Mouse (Mus musculus): ENCODE data around the gene Wdr11. TPM values are rescaled to one million over a fixed set of nuclear protein-coding genes. Genes with fewer than 3 reads are reported as not detected.

Wdr11 gene
- polyA plus RNA-seq, 1 experiment from 2014 or later: 15.3 TPM

DNA sequence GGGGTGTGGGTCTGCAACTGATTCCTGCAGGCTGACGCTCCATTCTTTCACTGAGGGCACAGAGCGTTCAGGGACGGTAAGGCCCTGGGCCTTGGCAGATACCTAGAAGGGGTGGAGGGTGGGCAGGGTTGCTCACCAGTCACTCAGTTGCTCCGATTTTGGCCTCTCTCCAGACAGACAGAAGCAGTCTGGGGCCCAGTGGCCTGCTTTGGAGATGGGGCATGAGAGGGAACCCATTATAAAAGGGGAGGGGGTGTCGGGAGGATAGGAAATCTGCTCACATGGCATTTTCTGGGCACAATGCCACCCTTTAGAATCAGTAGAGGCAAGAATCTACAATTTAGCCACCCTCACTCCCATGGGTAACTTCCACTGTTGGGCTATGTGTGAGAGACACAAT is 59.1 kb downstream of the Wdr11 start:
- WGBS: 91% methylated on average over 5 of the region's 5 CpGs
- ATAC-seq: no peak
- Histone ChIP-seq H3K27me3 (replicated peaks; ENCODE audit: control insufficient read depth, insufficient read depth, low read length) (no peaks in the 10 kb centered on the region), H3K4me2 (replicated peaks; ENCODE audit: low read depth) (no peak overlapping the region), H3K27ac (ENCODE audit: low read depth, low read length) (no peak overlapping the region), H3K9me3 (ENCODE audit: control insufficient read depth) (no peaks in the 10 kb centered on the region), H3K4me1 (replicated peaks; ENCODE audit: control insufficient read depth, insufficient read depth, low read length) (no peaks in the 10 kb centered on the region), H3K4me3 (ENCODE audit: low read depth, low read length) (no peak overlapping the region), H3K9ac (ENCODE audit: low read depth, low read length) (no peak overlapping the region), H3K36me3 (ENCODE audit: control insufficient read depth, insufficient read depth) (no peaks in the 10 kb centered on the region)
- TF ChIP-seq CTCF (IDR thresholded peaks at IDR 0.05; ENCODE audit: low read depth): no peak

DNA sequence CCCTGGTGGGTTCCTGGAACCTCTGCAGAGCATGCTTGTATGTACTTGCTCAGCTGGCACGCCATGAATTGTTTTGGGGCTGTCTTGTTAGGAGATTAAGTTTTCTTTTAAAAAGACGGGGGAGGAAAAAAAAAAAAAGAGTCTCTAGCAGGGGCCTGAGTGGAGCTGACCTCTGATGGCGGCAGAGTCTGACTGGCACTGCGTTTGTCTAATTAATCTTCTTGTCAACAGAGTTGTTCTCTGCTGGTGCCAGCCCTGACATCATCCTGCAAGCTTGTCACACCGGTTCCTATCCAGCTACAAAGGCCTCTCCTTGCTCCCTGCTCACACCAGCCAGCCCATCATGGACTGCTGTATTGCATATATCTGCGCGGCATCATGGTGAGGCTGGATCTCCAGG is 60.1 kb downstream of the Wdr11 start:
- no peak overlapping the region for H3K9ac ChIP-seq (ENCODE audit: low read depth, low read length)
- H3K4me3 ChIP-seq (ENCODE audit: low read depth, low read length): no peak overlapping the region
- H3K36me3 ChIP-seq (ENCODE audit: control insufficient read depth, insufficient read depth): no peaks in the 10 kb centered on the region
- H3K27ac ChIP-seq (ENCODE audit: low read depth, low read length): no peak overlapping the region
- no peak for ATAC-seq
- H3K9me3 ChIP-seq (ENCODE audit: control insufficient read depth): no peaks in the 10 kb centered on the region
- no peak for TF ChIP-seq CTCF (IDR thresholded peaks at IDR 0.05; ENCODE audit: low read depth)
- no peaks in the 10 kb centered on the region for H3K4me1 ChIP-seq (replicated peaks; ENCODE audit: control insufficient read depth, insufficient read depth, low read length)
- H3K27me3 ChIP-seq (replicated peaks; ENCODE audit: control insufficient read depth, insufficient read depth, low read length): no peaks in the 10 kb centered on the region
- 48% methylated on average over 7 of the region's 7 CpGs for WGBS
- H3K4me2 ChIP-seq (replicated peaks; ENCODE audit: low read depth): no peak overlapping the region

DNA sequence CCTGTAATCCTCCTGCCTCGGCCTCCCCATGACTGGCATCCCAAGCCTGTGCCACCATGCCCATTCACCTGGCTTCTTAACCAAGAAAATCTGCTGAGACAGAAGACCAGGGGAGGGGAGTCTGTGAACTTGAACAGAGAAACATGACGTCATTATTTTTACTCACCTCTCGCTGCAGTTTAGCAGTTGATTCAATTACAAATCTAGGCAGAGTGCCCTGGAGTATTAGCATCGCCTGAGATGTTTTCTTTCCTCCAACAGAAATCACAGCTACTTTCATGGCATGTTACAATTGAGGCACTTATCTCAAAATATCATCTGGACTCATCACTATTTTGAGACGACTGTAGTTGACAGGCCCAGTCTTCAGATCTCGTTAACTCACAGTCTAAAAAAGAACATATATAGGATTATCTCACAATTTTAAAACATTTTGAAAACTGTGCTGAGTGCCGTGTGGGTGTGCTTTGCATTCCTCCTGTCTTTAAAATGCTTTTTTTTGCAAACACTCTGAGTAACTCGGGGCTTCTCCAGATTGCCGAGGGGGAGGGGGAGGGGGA is 61.3 kb downstream of the Wdr11 start:
- H3K27me3 ChIP-seq (replicated peaks; ENCODE audit: control insufficient read depth, insufficient read depth, low read length): no peaks in the 10 kb centered on the region
- no peak overlapping the region for H3K9ac ChIP-seq (ENCODE audit: low read depth, low read length)
- no peak overlapping the region for H3K4me2 ChIP-seq (replicated peaks; ENCODE audit: low read depth)
- 59% methylated on average over 9 of the region's 9 CpGs for WGBS
- H3K27ac ChIP-seq (ENCODE audit: low read depth, low read length): no peak overlapping the region
- no peaks in the 10 kb centered on the region for H3K36me3 ChIP-seq (ENCODE audit: control insufficient read depth, insufficient read depth)
- H3K4me1 ChIP-seq (replicated peaks; ENCODE audit: control insufficient read depth, insufficient read depth, low read length): no peaks in the 10 kb centered on the region
- no peak for TF ChIP-seq CTCF (IDR thresholded peaks at IDR 0.05; ENCODE audit: low read depth)
- ATAC-seq: no peak
- no peaks in the 10 kb centered on the region for H3K9me3 ChIP-seq (ENCODE audit: control insufficient read depth)
- no peak overlapping the region for H3K4me3 ChIP-seq (ENCODE audit: low read depth, low read length)

DNA sequence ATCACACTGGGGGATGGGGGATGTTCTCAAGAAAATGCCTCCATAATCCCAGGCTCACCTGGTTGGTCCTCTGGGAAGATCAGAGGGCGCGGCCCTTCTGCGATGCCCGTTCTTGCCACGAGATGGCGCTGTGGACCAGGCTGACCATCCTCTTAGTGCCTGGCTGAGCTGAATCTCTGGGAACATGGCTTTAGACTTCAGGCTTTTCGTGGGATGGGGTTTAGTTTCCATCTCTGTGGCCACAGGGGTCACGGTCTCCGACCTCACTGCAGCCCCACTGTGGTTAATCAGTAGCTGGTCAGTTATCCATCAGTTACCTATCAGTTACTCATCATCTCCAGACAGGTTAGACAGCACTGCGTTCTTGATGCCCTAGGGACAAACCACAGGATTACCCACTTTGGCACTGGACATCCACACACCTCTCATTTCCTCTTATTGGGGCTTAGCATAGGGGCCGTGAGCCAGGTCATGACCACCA is 62.2 kb downstream of the Wdr11 start:
- WGBS: 9% methylated on average over 11 of the region's 11 CpGs
- peak; percentile 100 for TF ChIP-seq CTCF (IDR thresholded peaks at IDR 0.05; ENCODE audit: low read depth)
- no peaks in the 10 kb centered on the region for H3K36me3 ChIP-seq (ENCODE audit: control insufficient read depth, insufficient read depth)
- no peaks in the 10 kb centered on the region for H3K27me3 ChIP-seq (replicated peaks; ENCODE audit: control insufficient read depth, insufficient read depth, low read length)
- no peak overlapping the region for H3K27ac ChIP-seq (ENCODE audit: low read depth, low read length)
- ATAC-seq: peak; percentile 56; the same call in 1 of the 2 replicates
- H3K4me2 ChIP-seq (replicated peaks; ENCODE audit: low read depth): no peak overlapping the region
- no peaks in the 10 kb centered on the region for H3K9me3 ChIP-seq (ENCODE audit: control insufficient read depth)
- H3K4me3 ChIP-seq (ENCODE audit: low read depth, low read length): no peak overlapping the region
- H3K9ac ChIP-seq (ENCODE audit: low read depth, low read length): no peak overlapping the region
- no peaks in the 10 kb centered on the region for H3K4me1 ChIP-seq (replicated peaks; ENCODE audit: control insufficient read depth, insufficient read depth, low read length)

DNA sequence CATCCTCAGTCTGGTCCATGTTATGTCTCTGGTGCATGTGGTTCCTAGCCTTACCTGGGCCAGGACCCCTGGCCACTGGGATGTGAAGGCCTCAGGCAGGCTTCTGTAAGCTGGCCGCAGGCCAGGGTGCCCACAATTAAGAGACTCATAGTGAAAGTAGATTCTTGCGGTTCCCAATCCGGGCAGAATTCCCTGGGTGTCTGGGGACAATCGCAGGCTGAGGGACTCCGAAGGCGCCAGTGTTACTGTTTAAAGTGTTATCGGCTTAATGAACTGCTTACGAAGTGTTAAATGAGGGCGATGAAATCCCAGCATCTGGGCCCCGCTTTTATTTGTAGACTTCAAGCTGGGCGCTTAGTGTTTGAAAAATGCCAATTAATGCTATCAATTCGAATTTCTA is 63.3 kb downstream of the Wdr11 start:
- Histone ChIP-seq H3K27ac (ENCODE audit: low read depth, low read length) (no peak overlapping the region), H3K4me2 (replicated peaks; ENCODE audit: low read depth) (no peak overlapping the region), H3K9ac (ENCODE audit: low read depth, low read length) (no peak overlapping the region), H3K27me3 (replicated peaks; ENCODE audit: control insufficient read depth, insufficient read depth, low read length) (no peaks in the 10 kb centered on the region), H3K9me3 (ENCODE audit: control insufficient read depth) (no peaks in the 10 kb centered on the region), H3K36me3 (ENCODE audit: control insufficient read depth, insufficient read depth) (no peaks in the 10 kb centered on the region), H3K4me1 (replicated peaks; ENCODE audit: control insufficient read depth, insufficient read depth, low read length) (no peaks in the 10 kb centered on the region), H3K4me3 (ENCODE audit: low read depth, low read length) (no peak overlapping the region)
- 80% methylated on average over 12 of the region's 12 CpGs for WGBS
- TF ChIP-seq CTCF (IDR thresholded peaks at IDR 0.05; ENCODE audit: low read depth): no peak
- ATAC-seq: no peak

DNA sequence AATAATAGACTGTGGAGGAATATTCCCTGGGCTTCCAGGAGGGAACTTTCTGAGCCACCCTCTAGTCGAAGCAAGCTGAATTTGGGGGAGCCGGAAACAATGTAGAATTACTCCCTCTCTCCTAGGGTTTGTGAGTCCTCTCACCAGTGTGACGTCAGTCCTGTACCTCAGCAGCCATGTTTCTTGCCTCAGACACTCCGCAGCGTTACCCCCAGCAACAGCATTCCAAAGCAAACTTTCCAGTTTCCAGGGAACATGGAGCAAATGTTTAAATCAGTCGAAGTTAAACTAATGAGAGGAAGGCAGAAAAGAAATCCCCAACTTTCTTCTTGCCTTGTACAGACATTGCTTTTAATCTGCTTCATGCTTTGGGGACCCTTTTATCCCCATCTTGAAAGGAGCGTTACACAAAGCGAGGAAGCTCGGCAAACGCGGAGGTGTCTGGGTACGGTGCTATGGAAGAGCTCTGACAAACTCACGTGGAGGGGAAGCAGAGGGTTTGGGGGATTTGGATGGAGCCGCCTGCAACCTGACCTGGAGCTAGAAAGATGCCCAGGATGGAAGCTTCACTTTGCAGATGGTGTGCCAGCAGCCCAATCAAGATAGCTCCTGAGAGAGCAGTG is 64.1 kb downstream of the Wdr11 start:
- Histone ChIP-seq H3K4me1 (replicated peaks; ENCODE audit: control insufficient read depth, insufficient read depth, low read length) (no peaks in the 10 kb centered on the region), H3K36me3 (ENCODE audit: control insufficient read depth, insufficient read depth) (no peaks in the 10 kb centered on the region), H3K4me3 (ENCODE audit: low read depth, low read length) (no peak overlapping the region), H3K27me3 (replicated peaks; ENCODE audit: control insufficient read depth, insufficient read depth, low read length) (no peaks in the 10 kb centered on the region), H3K9me3 (ENCODE audit: control insufficient read depth) (no peaks in the 10 kb centered on the region), H3K9ac (ENCODE audit: low read depth, low read length) (no peak overlapping the region), H3K4me2 (replicated peaks; ENCODE audit: low read depth) (no peak overlapping the region), H3K27ac (ENCODE audit: low read depth, low read length) (no peak overlapping the region)
- no peak for TF ChIP-seq CTCF (IDR thresholded peaks at IDR 0.05; ENCODE audit: low read depth)
- WGBS: 81% methylated on average over 14 of the region's 14 CpGs
- no peak for ATAC-seq
